Mouse (Mus musculus) kidney, embryonic 15.5 days (tissue): Measurements from ENCODE around the gene Stpg1. TPM values are rescaled to one million over a fixed set of nuclear protein-coding genes. Genes with fewer than 3 reads are reported as not detected.

Source experiments
- ATAC-seq: fragments of 200-750 bp; cut with Nextera tagmentation; replicated peaks from 2 replicates; pipeline ENCODE4 v1.8.0; 2017; ENCODE audit warnings: moderate TSS enrichment; ENCODE audit not compliant: low FRiP score
- H3K27ac ChIP-seq: fragments of 300-500 bp; sonication (generic); 2 replicates; pipeline ENCODE4 v1.5.1; 2015; ENCODE audit warnings: mild to moderate bottlenecking, inconsistent platforms
- H3K27me3 ChIP-seq: fragments of 300-500 bp; sonication (generic); 2 replicates; pipeline ENCODE4 v1.6.1; 2015; ENCODE audit warnings: inconsistent platforms
- H3K36me3 ChIP-seq: fragments of 300-500 bp; sonication (generic); 2 replicates; pipeline ENCODE4 v1.6.1; 2015; ENCODE audit warnings: inconsistent platforms
- H3K4me1 ChIP-seq: fragments of 300-500 bp; sonication (generic); 2 replicates; pipeline ENCODE4 v1.6.1; 2015; ENCODE audit warnings: inconsistent platforms
- H3K4me2 ChIP-seq: fragments of 300-500 bp; sonication (generic); 2 replicates; pipeline ENCODE4 v1.6.1; 2015; ENCODE audit warnings: moderate library complexity, mild to moderate bottlenecking, inconsistent platforms
- H3K4me3 ChIP-seq: fragments of 300-500 bp; sonication (generic); replicated peaks from 2 replicates; pipeline ENCODE4 v1.5.1; 2015; ENCODE audit warnings: mild to moderate bottlenecking, inconsistent platforms
- H3K9ac ChIP-seq: fragments of 300-500 bp; sonication (generic); 2 replicates; pipeline ENCODE4 v1.6.1; 2015; ENCODE audit warnings: mild to moderate bottlenecking, inconsistent platforms
- H3K9me3 ChIP-seq: fragments of 300-500 bp; sonication (generic); replicated peaks from 2 replicates; pipeline ENCODE4 v1.6.1; 2016; ENCODE audit warnings: inconsistent platforms
- WGBS: fragments of 180-500 bp; shearing (Covaris S2); methylation state at CpG from one replicate; pipeline ENCODE4 v1.1.7; 2015; ENCODE audit warnings: mixed read lengths; 5-methylcytosine and 5-hydroxymethylcytosine counted together
- microRNA-seq: library from miRNA; unstranded; fragments of <30 nt; microRNA quantifications from one replicate; pipeline ENCODE4, GENCODE M21; 2016
- polyA plus RNA-seq: library from polyadenylated mRNA; unstranded; fragments of >200 nt; fragmentation: Nextera tagmentation; extraction: Ambion mirVana; gene quantifications from 2 replicates; pipeline ENCODE4 v1.2.1, GENCODE M21; 2015

The Stpg1 gene
- polyA plus RNA-seq, 1 experiment from 2014 or later = 0.65 TPM

GRCm38 (mm10) chr4:135584838-135585237 is 90.2 kb downstream of the Stpg1 start:
- peaks cover 6% of the 10 kb centered on the region for H3K4me1 ChIP-seq
- no peaks in the 10 kb centered on the region for H3K9me3 ChIP-seq
- ATAC-seq = no peak
- no peaks in the 10 kb centered on the region for H3K36me3 ChIP-seq
- no peak overlapping the region for H3K4me2 ChIP-seq
- H3K9ac ChIP-seq = no peak overlapping the region
- H3K27ac ChIP-seq = no peak overlapping the region
- WGBS = 61% methylated on average over 4 of the region's 4 CpGs
- H3K27me3 ChIP-seq = no peaks in the 10 kb centered on the region
- no peak overlapping the region for H3K4me3 ChIP-seq

Small RNA genes within 50 kb of the gene (microRNA-seq; reads per million reads assigned to microRNA genes)
- not detected for gene Gm25317

Other genes starting within 250 kb of the Stpg1 start
- gene Clic4, start 222.0 kb upstream of the Stpg1 start, polyA plus RNA-seq = 200 TPM in 2 replicates
- gene Srrm1, start 141.5 kb upstream of the Stpg1 start, polyA plus RNA-seq = 257 and 267 TPM in 2 replicates
- 3.1 and 3.5 TPM in 2 replicates for gene Ncmap, start 96.6 kb upstream of the Stpg1 start, polyA plus RNA-seq
- 12.6 and 15.5 TPM in 2 replicates for gene Rcan3, start 60.9 kb upstream of the Stpg1 start, polyA plus RNA-seq
- 4.9 and 6.2 TPM in 2 replicates for gene Nipal3, start 248 bp downstream of the Stpg1 start, polyA plus RNA-seq
- gene Grhl3, start 78.8 kb downstream of the Stpg1 start, polyA plus RNA-seq = 2.0 and 3.4 TPM in 2 replicates
- 1.1 TPM in 2 replicates for gene Ifnlr1, start 191.5 kb downstream of the Stpg1 start, polyA plus RNA-seq
- gene Il22ra1, start 233.4 kb downstream of the Stpg1 start, polyA plus RNA-seq = 0.06 and 0.09 TPM in 2 replicates